Mouse (Mus musculus) heart, postnatal 36 days (tissue): ENCODE measurements around the gene Myh15. TPM values are rescaled to one million over a fixed set of nuclear protein-coding genes. Genes with fewer than 3 reads are reported as not detected.
A peak's percentile ranks its signal among the peaks of the same experiment; 100 is the strongest.

ENCODE experiments used
- DNase-seq, 2 experiments: peaks; one replicate each; pipeline ENCODE4 v3.0.0; 2021 to 2022
- intact Hi-C: fragments of 180-260 bp; cut with DNase I; formaldehyde crosslinking; loops from one replicate; pipeline ENCODE4 v1.15.1; 2025
- total RNA-seq, 2 experiments: library from RNA; stranded (reverse); gene quantifications; 2 replicates each; pipeline ENCODE4 v1.2.3; 2021

The Myh15 gene
- total RNA-seq, result not detected

DNA sequence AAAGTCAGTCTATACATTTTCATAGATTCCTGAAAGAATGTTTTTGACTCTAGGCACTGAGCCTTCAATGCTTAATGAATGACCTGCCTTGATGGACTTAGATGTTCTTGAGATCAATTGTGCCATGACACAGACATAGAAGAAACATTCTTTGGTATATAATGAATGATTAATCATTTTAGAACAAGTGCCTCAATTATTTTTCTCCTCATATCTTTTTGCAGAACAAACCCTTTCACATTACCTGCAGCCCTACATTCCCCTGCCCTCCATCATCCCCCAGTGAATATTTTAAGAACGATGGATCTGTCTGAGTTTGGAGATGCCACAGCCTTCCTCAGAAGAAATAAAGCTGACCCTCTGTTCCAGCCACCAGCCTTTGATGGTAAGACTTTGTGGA is at the start of gene Myh15:
TSS of gene Myh15 (plus strand) at position 301 of the 400 bp plus-strand sequence.
- no peak for DNase-seq

DNA sequence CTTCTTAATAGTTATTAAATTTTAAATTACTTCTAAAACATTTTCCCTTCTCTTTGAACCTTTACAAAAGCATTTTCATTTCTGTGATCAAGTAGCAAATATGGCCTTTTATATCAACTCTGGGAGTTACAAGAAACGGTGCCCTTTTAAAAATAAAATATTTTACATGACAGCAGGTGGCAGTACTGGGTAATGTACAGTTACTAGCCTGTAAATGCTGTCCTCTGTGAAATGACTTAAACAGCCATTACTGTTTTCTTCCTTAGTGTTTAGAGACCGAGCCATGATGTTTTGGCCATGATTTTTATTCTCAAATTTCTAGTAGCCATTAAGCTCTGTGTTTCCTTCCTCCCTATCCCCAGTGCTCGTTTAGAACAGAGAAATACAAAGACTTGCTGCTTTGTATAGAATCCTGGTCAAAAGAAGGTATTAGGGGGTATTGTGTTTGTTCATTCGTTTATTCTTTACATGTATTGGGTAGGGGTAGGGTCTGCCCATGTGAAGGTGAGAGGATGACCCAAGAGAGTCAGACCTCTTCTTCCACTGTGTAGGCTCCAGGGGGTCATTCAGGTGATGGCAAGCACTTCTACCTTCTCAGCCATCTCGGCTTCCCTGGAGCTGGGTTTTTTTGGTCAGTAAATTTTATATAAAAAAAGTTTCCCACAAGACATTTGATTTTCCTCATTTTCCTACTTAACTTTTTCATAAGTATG is 40.5 kb upstream of the Myh15 start:
- no peak for DNase-seq
- intact Hi-C loops, result no loop called here

More for the DNA sequence above, at the start of gene Myh15:
- intact Hi-C loops, result no loop called here

DNA sequence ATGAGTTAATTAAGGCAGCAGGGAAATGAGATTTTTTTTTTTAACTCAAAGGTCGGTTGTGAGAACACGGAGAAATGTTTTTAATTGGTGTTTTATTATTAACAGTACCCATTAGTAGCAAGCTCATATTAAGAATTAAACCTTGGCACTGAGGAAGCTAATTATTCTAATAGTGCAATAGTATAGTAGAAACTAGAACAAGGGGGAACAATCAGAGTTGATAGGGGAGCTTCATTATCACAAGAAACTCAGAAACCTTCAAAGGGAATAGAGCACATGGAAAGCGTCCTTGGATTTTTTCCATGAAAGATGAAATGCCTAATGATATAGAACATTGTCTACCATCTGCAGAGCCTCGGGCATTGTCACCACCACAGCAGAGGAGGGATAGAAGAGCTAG is 21.4 kb upstream of the Myh15 start:
- no peak for DNase-seq
- intact Hi-C loops, result no loop called here

DNA sequence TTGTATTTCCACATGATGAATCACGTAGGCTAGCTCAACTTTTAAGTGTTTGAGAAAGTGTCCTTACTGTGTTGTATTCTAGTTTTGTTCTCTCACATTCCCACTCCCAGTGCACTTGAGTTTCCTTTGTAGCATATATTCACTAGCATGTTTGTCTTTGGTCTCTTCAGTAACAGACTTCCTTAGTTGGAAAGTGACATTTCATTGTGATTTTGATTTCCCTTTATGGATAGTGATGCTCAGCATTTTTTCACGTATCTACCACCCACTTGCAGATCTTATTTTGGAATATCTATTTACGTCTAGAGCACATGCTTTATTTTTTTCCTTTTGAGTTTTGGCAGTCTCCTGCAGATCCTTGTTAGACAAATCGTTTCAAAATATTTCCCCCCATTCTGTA is 19.5 kb upstream of the Myh15 start:
- intact Hi-C loops, result no loop called here
- DNase-seq, result no peak

DNA sequence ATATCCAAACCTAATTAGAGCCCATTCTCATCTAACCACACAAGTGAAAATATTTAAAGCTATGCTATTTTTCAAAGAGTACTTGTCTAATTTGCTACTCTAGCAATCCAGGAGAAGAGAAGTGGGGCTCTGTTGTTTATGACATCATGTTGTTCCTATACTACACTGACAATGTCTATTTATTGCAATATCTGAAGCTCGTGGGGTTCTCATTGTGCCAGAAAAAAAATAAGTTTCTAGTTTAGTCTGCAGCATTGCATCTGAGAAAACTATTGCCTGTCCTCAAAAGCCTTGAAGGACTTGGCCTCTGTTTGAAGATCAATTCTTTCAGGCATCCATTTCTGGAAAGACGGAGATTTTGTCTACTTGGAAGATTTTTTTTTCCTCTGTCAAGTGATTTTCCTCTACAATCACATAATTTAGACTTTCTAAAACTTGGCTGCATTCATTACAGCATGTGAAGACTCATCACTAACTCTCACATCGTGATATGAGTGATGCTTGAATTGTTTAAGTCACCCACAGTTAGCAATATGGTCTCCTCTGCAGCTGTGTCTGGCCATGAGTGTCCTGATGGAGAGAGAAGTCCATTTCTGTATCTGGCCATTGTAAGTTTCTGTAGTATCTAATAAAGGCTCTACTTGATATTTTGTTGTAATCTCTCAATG is 16.6 kb upstream of the Myh15 start:
- no peak for DNase-seq
- intact Hi-C loops, result no loop called here

DNA sequence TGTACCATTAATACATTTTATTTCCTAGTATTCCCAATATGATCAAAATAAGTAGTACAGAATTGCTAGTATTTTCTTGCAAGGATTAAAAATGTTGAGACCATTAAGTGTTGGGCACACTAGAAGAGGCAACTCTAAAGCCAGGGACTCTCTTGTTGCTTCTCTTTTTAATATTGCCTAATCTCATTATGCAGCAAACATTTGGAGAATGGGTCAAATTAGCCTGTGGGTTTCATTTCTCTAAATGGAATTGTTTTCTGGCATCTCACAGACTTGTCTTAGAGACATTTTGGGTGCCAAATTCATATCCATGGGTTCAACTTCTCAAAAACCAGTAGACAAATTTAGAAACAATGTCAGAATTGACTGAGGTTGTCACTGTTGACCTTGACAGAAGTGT is 8.1 kb upstream of the Myh15 start:
- no peak for DNase-seq
- intact Hi-C loops, result no loop called here

DNA sequence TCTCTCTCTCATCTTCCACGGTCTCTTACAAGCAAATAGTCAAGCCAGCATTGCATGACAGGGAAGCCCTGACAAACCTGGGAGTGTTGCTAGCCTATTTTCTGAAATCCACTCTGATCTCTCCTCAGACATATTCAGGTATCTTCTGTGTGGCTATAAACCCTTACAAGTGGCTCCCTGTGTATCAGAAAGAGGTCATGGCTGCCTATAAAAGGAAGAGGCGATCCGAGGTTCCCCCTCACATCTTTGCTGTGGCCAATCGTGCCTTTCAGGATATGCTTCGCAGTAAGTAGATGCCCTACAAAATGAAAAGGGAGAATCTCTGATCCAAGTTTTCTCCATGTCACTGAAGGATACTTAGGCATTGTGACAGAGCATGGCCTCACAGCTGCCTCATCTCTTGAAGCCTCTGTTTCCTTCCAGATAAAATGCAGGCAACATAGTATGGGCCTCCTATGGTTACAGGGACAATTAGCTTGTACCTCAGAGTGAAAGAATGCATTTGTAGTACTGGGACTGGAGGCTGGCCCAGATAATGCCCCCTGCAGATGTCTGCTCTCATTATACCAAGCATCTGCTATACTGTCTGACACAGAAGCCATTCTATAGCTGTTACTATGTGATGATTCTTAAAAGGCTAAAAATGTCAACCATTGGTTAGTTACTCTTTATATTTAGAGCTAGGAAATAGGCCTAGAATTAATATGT is 12.1 kb downstream of the Myh15 start:
- intact Hi-C loops, result no loop called here
- no peak for DNase-seq

DNA sequence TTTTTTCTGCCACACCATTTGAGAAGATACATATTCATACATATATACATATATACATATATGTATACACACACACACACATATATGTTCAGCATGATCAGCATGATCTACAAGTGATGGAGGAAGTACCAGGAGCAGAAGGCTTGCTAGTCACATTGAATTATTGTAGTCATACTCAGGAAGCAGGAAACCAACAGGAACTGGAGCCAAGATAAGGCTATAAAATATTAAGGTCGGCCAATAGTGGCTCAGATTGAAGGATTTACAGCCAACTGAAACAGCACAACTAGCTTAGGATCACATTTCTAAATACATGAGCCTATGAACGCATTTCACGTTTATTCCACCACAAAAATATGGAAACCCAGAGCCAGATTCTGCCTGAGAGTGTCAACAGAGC is 14.0 kb downstream of the Myh15 start:
- intact Hi-C loops, result no loop called here

DNA sequence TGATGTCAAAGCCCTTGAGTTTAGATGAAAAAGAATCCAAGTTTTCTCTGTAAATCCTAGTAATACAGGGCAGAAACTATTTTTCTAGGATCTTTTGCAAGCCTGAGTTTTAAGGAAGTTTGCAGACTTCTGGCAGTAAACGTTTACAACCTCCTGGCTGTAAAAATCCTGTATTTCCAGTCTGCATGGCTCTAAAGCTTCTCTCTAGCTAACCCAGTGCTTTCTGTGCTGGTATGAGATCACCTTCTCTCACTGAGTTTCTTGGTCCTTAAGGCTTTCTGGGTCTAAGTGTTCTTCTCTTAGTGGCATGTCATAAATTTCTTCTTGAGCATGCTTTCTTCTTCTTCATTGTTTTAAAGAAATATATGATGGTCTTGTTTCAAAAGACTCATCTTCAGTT is 70.7 kb downstream of the Myh15 start:
- intact Hi-C loops, result no loop called here
- DNase-seq, result no peak

More for the DNA sequence above, 14.0 kb downstream of the Myh15 start:
- DNase-seq, result no peak

DNA sequence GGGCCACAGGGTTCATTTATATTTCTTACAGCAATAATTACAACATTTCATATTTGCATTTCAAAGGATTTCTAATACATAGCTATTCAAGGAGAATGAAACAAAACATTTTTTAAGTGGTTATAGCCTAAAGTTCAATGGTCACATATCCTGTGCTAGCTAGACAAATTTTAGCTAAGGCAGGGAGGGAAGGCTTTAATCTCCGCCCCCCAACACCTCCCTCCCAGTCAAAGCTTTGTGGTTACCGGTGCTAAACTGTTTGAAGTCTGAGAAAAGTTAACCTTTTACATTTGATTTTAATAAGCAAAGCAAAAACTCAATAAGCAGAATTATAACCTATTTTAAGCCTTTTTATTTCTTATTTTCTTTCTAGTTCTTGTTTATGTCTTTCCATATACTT is 98.9 kb downstream of the Myh15 start:
- intact Hi-C loops, result no loop called here
- DNase-seq, result no peak

DNA sequence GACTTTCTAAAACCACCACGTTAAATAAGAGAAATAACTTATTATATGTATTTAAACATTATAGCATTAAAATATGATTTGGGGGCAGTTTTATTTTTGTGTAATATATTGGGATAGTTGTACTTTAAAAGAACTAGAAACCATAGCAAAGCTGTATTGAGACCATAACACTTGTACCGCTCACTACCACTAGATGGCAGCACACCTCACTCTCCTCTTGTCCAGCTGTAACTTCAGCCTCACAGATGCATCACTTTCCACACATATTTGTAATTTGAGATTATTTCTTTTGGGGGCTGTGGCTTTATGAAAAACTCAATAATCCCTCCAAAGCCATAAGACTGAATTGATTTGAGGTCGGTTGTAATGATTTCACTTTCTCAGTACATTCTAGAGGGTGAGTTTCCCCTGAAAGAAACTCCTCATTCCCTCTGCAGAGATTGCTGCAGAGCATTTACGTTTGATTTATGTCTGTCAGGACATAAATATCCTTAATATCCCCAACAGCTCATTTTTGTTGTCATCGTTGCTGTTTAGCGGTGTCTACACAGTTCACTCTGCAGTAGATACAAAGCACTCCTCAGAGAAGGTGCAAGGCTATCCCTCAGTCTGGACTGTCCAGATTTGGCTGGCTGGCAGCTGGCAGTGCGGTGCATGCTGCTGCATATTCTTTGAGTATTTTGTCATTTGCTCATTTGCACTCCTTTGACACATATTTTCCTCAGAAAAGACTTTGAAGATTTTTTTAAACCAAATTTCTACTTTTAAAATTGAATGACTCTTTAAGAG is 107.3 kb downstream of the Myh15 start:
- intact Hi-C loops, result loop anchor here (2.0 kb wide), 1 partner anchor 158 kb away; no protein-coding TSS in a partner anchor

DNA sequence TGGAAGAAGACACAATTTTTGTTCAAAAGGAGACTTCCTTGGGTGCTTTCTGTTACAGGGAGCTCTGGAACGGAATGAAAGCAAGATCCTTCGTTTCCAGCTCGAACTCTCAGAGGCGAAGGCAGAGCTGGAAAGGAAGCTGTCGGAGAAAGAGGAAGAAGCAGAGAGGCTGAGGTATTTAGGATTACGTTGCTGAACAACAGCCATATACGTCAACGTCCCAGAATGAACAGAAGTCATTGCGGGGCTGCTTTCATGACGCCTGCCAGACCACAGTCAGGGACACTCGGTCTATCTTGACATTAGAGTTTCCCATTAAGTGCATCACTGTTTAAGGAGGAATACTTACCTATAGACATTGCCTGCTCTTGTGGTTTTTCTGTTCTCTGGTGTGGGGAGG is 108.4 kb downstream of the Myh15 start:
- intact Hi-C loops, result loop anchor here (2.0 kb wide), 1 partner anchor 157 kb away; no protein-coding TSS in a partner anchor
- DNase-seq, result no peak

More for the DNA sequence above, 107.3 kb downstream of the Myh15 start:
- DNase-seq, result peak; percentile 32 to 58

DNA sequence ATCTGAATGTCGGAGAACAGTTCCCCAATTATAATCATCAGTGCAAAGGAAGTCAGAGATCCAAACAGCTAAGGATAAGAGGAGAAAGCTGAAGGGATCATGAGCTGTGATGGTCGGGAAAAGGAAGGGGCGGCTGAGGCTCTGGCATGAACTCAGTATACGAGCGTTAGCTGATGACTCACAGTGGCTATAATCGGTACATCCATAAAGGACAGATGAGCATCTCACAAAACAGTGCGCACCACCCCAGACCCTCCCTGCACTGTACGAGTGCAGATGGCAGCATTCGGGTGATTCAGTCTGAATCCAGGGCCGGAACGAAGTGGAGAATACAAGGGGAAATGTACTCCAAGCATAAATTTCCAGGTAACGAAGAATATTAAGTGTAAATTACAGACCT is 110.0 kb downstream of the Myh15 start:
- no peak for DNase-seq
- intact Hi-C loops, result no loop called here

DNA sequence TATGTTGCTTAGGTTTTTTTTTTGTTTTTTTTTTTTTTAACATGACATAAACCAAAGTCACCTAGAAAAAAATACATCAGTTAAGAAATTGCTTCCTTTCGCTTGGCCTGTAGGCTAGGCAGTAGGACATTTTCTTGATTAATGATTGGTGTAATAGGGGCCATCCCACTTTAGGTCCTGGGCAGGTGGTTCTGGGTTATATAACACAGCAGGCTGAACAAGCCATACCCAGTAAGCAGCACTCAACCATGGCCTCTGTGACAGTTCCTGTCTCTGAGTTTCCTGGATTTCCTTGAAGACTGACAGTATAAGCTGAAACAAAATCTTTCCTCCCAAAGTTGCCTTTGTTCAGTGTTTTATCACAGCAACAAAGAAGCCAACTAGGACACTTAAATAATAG is 117.8 kb downstream of the Myh15 start:
- no peak for DNase-seq
- intact Hi-C loops, result no loop called here

DNA sequence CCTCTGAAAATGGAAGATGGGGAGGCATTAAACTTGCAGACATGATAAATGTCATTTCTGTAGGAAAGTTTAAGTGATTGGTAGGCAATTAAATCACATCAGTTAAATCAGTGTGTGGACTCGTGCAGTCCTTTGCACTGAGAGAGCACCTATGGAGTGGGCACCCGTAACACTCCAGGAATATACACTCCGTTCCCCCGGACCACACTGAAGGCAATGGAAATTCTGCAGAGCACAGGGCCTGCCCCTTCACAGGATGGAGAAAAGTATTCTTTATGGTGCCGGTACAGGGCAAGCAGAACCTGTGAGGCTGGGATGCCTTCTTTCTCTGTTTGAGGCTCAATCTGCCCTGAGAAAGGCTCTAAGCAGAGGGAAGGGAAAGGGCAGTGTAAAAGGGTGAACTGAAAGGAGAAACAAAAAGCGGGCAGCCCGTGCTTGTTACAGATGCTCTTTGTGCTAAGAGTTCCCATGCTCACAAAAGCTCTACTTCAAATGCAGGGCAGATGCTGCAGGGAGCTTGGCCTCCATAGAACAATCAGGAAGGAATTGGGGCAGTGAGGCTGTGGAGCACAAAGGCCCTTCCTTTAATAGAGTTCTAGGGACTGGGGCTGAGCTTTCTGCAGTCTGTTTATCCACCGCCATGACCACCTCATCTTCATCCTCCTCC is 118.6 kb downstream of the Myh15 start:
- no peak for DNase-seq
- intact Hi-C loops, result no loop called here

DNA sequence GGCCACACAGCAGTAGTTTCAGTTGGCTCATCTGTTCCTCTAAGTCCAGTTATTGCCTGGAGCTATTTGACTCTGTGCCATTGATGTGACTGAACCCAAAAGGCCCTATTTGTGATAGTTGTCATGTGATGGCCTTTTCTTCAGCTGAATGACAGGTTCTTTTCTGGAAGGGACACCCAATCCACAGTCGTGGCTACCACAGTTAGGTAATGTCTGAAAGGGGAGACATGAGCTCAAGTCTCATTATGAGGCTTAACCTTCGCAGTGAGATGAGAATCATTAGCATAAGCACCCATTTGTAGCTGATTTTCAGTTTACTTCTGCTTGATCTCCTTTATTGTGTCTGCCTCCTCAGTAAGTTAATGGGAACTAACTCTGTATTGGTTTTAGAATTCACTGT is 136.2 kb downstream of the Myh15 start:
- no peak for DNase-seq
- intact Hi-C loops, result no loop called here

DNA sequence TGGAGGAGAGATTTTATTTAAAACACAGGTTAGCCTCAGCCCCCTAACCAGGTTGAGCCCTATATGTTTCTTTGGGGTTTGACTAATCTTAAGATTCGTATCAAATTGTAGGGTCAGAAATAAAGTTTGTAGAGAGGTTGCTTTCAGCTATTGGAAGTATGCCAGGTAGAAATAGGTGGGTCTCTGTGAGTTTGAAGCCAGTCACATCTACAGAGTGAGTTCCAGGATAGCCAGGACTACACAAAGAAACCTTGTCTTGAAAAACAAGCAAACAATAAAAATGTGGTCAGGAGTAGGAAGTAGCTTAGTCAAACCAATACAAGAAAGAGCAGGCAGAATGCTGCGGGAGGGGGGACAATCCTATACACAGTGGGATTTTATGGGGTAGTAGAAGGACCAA is 136.7 kb downstream of the Myh15 start:
- intact Hi-C loops, result no loop called here
- DNase-seq, result no peak

DNA sequence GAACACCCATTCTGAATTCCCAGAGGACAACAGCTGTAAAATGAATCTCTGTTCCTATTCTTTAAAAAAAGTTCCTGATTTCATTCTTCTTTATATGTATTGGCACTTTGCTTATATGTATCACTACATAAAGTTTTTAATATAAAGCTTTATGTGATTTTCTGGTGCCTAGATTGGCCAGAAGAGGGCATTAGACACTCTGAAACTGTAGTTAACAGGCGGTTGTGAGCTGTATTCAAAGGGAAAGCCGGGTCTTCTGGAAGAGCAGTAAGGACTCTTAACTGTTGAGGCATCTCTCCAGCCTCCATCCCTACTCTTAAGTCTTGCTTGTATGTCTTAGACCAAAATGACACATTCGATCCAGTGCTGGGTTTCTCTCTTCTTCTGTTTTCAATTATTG is 139.0 kb downstream of the Myh15 start:
- intact Hi-C loops, result no loop called here
- DNase-seq, result no peak

DNA sequence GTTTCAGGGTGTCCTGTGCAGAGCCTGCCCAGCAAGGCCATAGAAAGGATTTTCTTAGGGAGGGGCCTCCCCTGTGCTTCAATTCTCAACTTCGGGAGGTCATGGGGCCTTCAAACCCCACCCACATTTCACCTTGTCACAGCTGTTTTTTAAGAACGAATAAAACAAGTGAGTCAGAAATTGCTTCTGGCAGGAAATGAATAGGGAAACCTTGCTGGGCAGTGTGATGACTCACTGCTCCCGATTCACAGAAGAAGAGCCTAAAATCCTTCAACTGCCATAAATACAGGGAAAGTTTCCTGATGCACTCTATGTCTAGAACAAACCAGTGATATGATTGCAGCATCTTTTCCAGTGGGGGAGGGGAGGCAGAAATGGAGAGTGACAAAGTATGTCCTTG is 140.7 kb downstream of the Myh15 start:
- DNase-seq, result no peak
- intact Hi-C loops, result no loop called here

DNA sequence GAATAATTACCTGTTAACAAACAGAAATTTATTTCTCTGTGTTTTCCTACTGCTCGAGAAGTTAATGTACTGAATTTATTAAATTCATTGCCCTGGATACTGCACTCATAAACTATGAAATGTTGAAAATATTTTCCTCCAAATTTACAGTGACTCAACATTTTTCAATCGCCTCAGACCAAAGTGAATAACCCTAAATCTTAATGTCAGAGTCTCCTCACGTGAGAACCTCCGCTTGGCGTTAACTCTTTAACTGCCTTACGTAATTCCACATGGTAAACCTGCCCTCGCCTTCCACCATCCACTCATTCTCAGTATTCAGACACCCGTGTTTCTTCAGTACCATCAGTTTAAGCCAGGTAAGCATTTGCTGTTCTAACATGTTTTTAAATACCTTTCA is 166.4 kb downstream of the Myh15 start:
- intact Hi-C loops, result no loop called here

More for the DNA sequence above, 166.4 kb downstream of the Myh15 start:
- DNase-seq, result no peak
